Mouse (Mus musculus) stomach, postnatal 0 days (tissue): ENCODE measurements at regions not wholly inside any gene's neighbourhood (a gene's known extent, or its start where the extent isn't known, plus 50 kb on each side); places are given as distances from the start of the nearest gene placed in this dataset.

Source experiments
- CTCF ChIP-seq: IDR thresholded peaks from 2 replicates; pipeline ENCODE4 v1.5.1; 2016; ENCODE audit warnings: antibody characterized with exemption, low read depth, mild to moderate bottlenecking, moderate library complexity
- EP300 ChIP-seq: optimal IDR thresholded peaks from 2 replicates; pipeline ENCODE3; 2016; ENCODE audit warnings: antibody characterized with exemption

GRCm38 (mm10) chr3:8004271-8004670, 1384.0 kb upstream of the 1700008P02Rik start:
- TF ChIP-seq CTCF = no peak
- TF ChIP-seq EP300 = no peak
